Mouse (Mus musculus) mouse embryonic stem cell (cell line): ENCODE data around the gene Rasgef1c.

Experiments used
- in situ Hi-C, 2 experiments: fragments of 300-500 bp; cut with MboI; formaldehyde crosslinking; loops; 1 replicate in 1 of 2; 3 replicates in 1 of 2; pipeline ENCODE4 v1.14.3; 2019 to 2020; ENCODE audit warnings: low sequenced_read_pairs in 2 of 2, low pct_unique_long_range_greater_than_20kb in 1 of 2, mixed read lengths in 1 of 2; ENCODE audit not compliant: unreplicated experiment in 1 of 2

Rasgef1c gene

GRCm38 (mm10) chr11:49901659-49902458, at the start of gene Rasgef1c:
Gene Rasgef1c, plus strand, starts transcription at chr11:49901835.
- in situ Hi-C loops: no loop called here

GRCm38 (mm10) chr11:49855144-49855543, 46.5 kb upstream of the Rasgef1c start:
- in situ Hi-C loops: no loop called here

- in situ Hi-C loops: no loop called here
These were observed 40.5 kb upstream of the Rasgef1c start for GRCm38 (mm10) chr11:49861139-49861538.

- in situ Hi-C loops: no loop called here
These were observed 37.7 kb upstream of the Rasgef1c start for GRCm38 (mm10) chr11:49863926-49864325.

GRCm38 (mm10) chr11:49867320-49867719, 34.3 kb upstream of the Rasgef1c start:
- in situ Hi-C loops: no loop called here

DNA sequence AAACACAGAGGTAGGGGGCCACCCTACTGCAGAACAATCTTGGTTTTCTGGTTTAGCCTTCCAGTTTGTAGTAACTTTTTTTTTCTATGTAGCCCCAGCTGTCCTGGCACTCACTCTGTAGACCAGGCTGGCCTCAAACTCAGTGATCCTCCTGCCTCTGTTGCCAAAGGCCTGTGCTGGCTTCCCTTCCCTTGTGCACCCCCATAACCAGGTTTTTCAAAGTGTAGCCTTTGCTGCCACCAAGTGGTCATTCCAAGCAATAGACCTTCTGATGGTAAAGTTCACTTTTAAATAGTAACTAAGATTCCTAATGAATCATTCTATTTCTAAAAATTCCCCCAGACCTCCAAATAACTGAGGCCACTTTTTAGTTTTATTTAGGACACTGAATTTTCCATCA, 31.9 kb upstream of the Rasgef1c start:
- in situ Hi-C loops: no loop called here

GRCm38 (mm10) chr11:49871914-49872313, 29.7 kb upstream of the Rasgef1c start:
- in situ Hi-C loops: no loop called here

- in situ Hi-C loops: no loop called here
These were observed 28.9 kb upstream of the Rasgef1c start for GRCm38 (mm10) chr11:49872779-49873178.

DNA sequence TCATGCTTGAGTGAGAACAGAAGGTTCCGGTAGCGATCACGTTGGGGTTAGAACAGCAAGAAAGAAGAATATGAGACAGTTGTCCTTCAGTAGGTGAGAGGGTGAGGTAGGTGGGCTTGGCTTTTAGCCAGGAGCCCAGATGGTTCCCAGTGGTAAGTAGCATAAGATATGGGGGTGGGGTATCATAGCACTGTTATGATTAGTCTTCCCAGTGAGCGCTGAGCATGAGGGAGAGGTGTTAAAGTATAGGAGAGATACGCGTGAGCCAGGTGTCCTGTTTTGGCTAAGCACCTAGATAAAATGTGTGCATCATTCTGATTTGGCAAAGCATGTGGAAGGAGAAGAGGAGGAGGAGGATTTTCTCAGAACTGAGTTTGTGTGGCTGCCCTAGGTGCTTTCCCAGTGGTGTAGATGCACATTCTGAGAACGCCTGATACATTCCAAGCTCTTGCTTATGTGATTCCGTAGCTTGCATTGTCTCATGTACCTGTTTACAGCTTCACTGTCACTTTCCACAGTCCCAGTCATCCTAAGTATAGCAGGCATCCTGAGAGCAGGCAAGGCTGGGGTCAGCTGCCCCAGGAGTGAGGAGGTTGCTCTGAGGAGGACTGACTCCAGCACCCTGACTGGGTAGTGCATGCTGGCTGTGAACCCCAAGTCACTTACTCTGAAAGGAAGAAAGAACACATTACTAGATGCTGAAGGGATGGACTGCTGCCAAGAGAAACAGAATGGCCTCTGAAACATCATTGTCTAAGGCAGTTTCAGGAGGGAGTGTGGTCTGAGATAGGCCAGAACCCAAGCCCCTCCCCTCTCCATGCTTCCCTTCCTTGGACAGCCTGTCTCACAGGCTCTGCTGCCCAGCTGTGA, 24.5 kb upstream of the Rasgef1c start:
- in situ Hi-C loops: no loop called here

DNA sequence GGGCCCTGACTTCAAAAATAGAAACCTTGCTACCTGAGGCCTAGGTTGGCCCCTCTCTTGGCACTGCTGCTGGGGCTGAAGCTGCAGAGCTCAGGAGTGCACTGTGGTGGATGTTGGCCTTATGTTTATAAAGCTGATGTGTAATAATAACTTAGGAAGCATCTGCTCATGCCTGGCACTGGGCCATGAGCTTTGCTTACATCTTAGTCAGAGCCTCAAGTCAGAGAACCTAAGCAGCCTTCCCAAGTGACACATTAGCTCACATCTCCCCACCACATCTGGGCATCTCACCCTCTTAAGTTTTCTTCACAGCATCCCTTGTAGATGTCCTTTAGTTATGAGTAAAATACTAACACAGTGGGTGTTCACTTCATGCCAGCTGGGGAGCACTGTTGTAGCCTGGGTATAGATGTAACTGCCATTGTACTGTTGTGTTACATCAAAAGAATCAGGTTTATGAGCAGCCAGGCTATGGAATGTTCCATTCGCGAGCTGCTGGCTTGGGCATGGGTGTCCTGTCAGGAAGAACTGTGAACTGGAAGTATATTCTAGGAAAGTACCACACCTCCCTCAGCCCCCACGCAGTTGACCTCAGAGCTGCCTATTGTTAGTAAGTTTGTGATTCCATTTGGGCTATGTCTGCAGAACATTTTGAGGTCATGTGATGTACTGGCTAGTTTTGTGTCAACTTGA, 21.5 kb upstream of the Rasgef1c start:
- in situ Hi-C loops: no loop called here

DNA sequence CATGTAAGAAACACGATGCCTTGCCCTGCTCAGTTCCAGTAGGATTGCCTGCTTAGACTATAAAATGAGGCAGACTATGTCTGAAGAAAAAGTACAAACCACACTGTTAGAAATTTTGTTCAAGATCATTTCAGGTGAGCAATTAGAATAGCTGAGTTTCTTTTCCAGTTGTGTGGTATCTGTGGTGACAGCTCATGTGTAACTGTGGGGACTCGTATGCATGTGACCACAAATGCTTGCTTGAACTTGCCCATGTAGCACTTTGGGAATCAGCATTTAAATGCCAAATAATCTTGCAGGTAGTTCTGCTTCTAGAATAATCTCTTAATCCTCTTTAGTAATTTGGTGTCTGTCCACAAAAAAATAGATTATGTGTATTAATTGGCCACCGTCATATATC, 18.2 kb upstream of the Rasgef1c start:
- in situ Hi-C loops: no loop called here

DNA sequence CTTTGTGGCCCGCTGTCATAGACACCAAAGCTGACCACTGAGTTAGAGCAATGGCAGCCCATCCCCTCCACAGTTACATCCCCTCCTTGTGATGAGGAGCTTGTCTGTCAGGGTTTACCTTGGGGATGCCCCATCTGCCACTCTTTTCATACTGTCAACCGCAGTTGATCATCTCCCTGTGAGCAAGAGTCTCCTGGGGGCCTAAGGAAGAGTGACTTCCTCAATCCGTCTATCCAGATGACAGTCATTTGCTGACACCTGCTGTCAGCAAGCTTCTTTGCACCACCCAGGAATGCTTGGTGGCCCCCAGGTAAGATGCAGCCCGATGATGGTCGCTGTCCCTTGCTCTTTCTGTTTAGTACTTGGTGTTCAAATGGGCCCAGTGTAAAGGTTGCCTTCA, 13.2 kb upstream of the Rasgef1c start:
- in situ Hi-C loops: no loop called here

DNA sequence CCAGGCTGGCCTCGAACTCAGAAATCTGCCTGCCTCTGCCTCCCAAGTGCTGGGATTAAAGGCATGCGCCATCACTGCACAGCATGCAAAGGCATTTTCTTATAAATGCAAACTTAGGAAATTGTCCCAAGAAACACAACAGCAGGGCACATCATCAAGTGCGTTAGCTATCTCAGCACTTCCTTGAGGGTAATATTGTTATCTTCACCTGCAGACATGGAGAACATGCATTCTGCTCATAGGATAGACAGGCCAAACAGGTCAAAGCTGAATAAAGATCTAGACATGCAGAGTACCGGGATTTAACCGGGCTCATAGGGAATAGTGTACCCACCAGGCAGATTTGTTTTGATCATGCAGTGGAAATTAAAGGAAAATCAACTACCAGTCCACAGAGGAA, 9.6 kb upstream of the Rasgef1c start:
- in situ Hi-C loops: no loop called here

- in situ Hi-C loops: no loop called here
These were observed 7.8 kb upstream of the Rasgef1c start for GRCm38 (mm10) chr11:49893806-49894205.

DNA sequence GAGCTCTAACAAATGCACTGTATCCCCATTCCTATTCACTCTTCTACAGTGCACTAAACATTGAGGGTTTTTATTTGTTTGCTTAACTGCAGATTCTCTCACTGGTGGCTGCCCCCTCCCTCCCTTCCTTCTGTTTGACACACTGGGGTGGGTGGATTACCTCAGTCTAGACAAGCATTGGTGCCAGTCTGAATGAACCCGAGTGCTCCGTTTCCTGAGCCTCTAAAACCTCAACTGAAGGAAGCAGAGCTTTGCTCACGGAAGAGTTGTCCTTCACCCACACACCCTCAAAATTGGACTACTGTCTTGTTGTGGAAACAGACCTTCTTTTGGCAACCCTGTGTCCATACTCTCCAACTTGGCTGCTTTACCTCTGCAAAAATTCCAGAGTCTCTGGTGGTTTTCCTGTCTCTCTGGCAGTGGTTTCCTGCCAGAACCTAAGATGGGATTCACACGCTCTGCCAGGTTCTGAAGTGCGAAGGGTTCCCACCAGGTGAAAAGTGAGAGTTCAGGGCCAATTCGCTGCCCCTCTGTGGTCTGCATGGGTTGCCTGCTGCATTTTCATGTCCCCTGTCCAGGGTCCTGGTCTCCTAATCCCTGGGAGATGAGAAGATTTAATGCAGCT, 5.6 kb upstream of the Rasgef1c start:
- in situ Hi-C loops: no loop called here

GRCm38 (mm10) chr11:49900043-49900442, 1.6 kb upstream of the Rasgef1c start:
- in situ Hi-C loops: no loop called here

GRCm38 (mm10) chr11:49900962-49901658, 525 bp upstream of the Rasgef1c start:
- in situ Hi-C loops: no loop called here

DNA sequence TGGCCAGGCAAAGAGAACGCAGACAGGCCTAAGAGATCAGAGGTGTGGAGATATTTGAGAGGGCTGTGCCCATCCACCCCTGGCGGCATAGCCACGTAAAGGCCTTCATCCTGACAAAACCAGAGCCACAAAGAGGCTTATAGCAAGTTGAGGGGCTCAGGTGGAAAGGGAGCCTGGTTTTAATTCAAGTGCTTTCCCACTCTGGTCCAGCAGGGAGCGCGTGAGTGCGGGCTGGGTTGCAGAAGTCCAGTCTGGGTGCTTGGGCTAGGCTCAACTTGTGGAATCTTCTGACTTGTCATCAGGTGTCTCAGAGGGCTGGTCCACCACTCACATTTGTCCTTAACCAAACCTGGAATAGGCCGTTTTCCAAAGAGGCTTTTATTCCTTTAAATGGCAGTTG, 1.7 kb downstream of the Rasgef1c start:
- in situ Hi-C loops: no loop called here
